Comparison of ENCODE assay signal across 22 mouse cellular contexts in genomic region chr9:111058943-111059556, GRCm38 (mm10). TPM values are rescaled to one million over a fixed set of nuclear protein-coding genes. Genes with fewer than 3 reads are reported as not detected.
DNase-seq lines count a peak whose midpoint lies in the region; ATAC-seq and TF ChIP-seq lines count a peak whose summit lies in the region.
"Had no signal": no experiment of that assay in that cellular context is flagged by ENCODE, and none has a peak within 500 bp of the region (broad histone marks: within the 10 kb centered on the region; RNA-seq: fewer than 3 reads in every experiment).

No protein-coding gene starts in this region.

- no peak for TF ChIP-seq EP300 in liver, embryonic 14.5 days (IDR thresholded peaks at IDR 0.05; ENCODE audit: low read depth)

- no peaks in the 10 kb centered on the region for H3K27me3 ChIP-seq in G1E (ENCODE audit: insufficient read depth, low read length)
- H3K27me3 ChIP-seq in liver, embryonic 14.5 days (ENCODE audit: control insufficient read depth, insufficient read depth, low read length), result no peaks in the 10 kb centered on the region
- no peaks in the 10 kb centered on the region for H3K27me3 ChIP-seq in forebrain, embryonic 10.5 days (ENCODE audit: poor library complexity, severe bottlenecking)
- H3K27me3 ChIP-seq: embryonic facial prominence, embryonic 12.5 days; limb, embryonic 13.5 days; midbrain, embryonic 13.5 days; Patski had no signal

- TF ChIP-seq CTCF in G1E (IDR thresholded peaks at IDR 0.05; ENCODE audit: low read depth, low read length), result no peak
- no peak for TF ChIP-seq CTCF in liver, embryonic 14.5 days (IDR thresholded peaks at IDR 0.05; ENCODE audit: low read depth)

- peaks cover 80% of the 10 kb centered on the region for H3K4me1 ChIP-seq in G1E (ENCODE audit: insufficient read depth, low read depth, low read length)
- H3K4me1 ChIP-seq in liver, embryonic 14.5 days (replicated peaks; ENCODE audit: control insufficient read depth in 2 of 2, insufficient read depth in 2 of 2, low read length in 1 of 2), result peaks cover 25 to 41% of the 10 kb centered on the region in 2 experiments
- peaks cover 28% of the 10 kb centered on the region for H3K4me1 ChIP-seq in forebrain, embryonic 10.5 days
- H3K4me1 ChIP-seq: midbrain, embryonic 13.5 days had no signal

- H3K36me3 ChIP-seq in G1E (replicated peaks), result peaks cover 4% of the 10 kb centered on the region
- H3K36me3 ChIP-seq in liver, embryonic 14.5 days (replicated peaks; ENCODE audit: control insufficient read depth, insufficient read depth, low read depth), result peaks cover 5% of the 10 kb centered on the region
- H3K36me3 ChIP-seq in forebrain, embryonic 10.5 days (replicated peaks), result no peaks in the 10 kb centered on the region
- H3K36me3 ChIP-seq: embryonic facial prominence, embryonic 12.5 days; limb, embryonic 13.5 days; midbrain, embryonic 13.5 days had no signal

- DNase-seq in CD4-positive, CD25-positive, alpha-beta regulatory T cell, adult 2 months (ENCODE audit: low read depth, low spot score), result peak; percentile 50
- DNase-seq in G1E (ENCODE audit: low spot score), result no peak
- DNase-seq in liver, embryonic 14.5 days (ENCODE audit: low read depth in 3 of 3, low spot score in 3 of 3), result peak in 1 of 3 experiments; percentile 23
- peak; percentile 32 to 53 for DNase-seq in monocyte, adult 2 months (ENCODE audit: low read depth in 1 of 2, low spot score in 2 of 2)
- no peak for DNase-seq in urinary bladder, postnatal 25 days (ENCODE audit: low spot score)
- DNase-seq in spleen, postnatal 4 days (ENCODE audit: low spot score in 2 of 2), result no peak
- no peak for DNase-seq in forebrain, embryonic 10.5 days (ENCODE audit: extremely low spot score, low spot score)
- DNase-seq: adrenal gland, postnatal 25 days; cerebellum, adult 8-10 months; gastrocnemius, postnatal 10 days; heart, adult 2 months; kidney, postnatal 10 days; thymus, postnatal 25 days had no signal

- ATAC-seq in G1E (ENCODE audit: extremely low read depth, insufficient number of reproducible peaks, low FRiP score, poor library complexity, severe bottlenecking), result no peak
- ATAC-seq in liver, embryonic 14.5 days (ENCODE audit: insufficient read depth), result no peak
- ATAC-seq: intestine, postnatal 0 days; midbrain, embryonic 13.5 days; Patski had no signal

- H3K9me3 ChIP-seq in G1E (replicated peaks), result no peaks in the 10 kb centered on the region
- no peaks in the 10 kb centered on the region for H3K9me3 ChIP-seq in liver, embryonic 14.5 days (ENCODE audit: control insufficient read depth, low read length)
- no peaks in the 10 kb centered on the region for H3K9me3 ChIP-seq in forebrain, embryonic 10.5 days
- H3K9me3 ChIP-seq: embryonic facial prominence, embryonic 12.5 days; limb, embryonic 13.5 days; midbrain, embryonic 13.5 days had no signal

- H3K4me3 ChIP-seq in G1E (ENCODE audit: low read depth, low read length), result peak overlapping the region; percentile 40; the same call in 1 of the 2 replicates
- no peak overlapping the region for H3K4me3 ChIP-seq in liver, embryonic 14.5 days (ENCODE audit: insufficient read depth in 1 of 2, low read depth in 2 of 2, low read length in 2 of 2)
- no peak overlapping the region for H3K4me3 ChIP-seq in forebrain, embryonic 10.5 days
- H3K4me3 ChIP-seq: embryonic facial prominence, embryonic 12.5 days; heart, adult 2 months; limb, embryonic 13.5 days; midbrain, embryonic 13.5 days had no signal

- no peak overlapping the region for H3K9ac ChIP-seq in liver, embryonic 14.5 days (replicated peaks)
- H3K9ac ChIP-seq: embryonic facial prominence, embryonic 12.5 days; hindbrain, embryonic 14.5 days; limb, embryonic 13.5 days; midbrain, embryonic 13.5 days had no signal

- WGBS in liver, embryonic 14.5 days (ENCODE audit: insufficient replicate concordance), result 26% methylated on average over 10 of the region's 10 CpGs
- 82% methylated on average over 10 of the region's 10 CpGs for WGBS in forebrain, embryonic 10.5 days

- H3K4me2 ChIP-seq in liver, embryonic 14.5 days (ENCODE audit: low read depth), result peak overlapping the region; percentile 25
- H3K4me2 ChIP-seq: embryonic facial prominence, embryonic 12.5 days; hindbrain, embryonic 14.5 days; limb, embryonic 13.5 days; midbrain, embryonic 13.5 days had no signal

- no peak overlapping the region for H3K27ac ChIP-seq in liver, embryonic 14.5 days
- H3K27ac ChIP-seq in forebrain, embryonic 10.5 days, result no peak overlapping the region
- H3K27ac ChIP-seq: embryonic facial prominence, embryonic 12.5 days; heart, adult 2 months; hindbrain, embryonic 14.5 days; limb, embryonic 13.5 days; midbrain, embryonic 13.5 days had no signal

RNA-seq across cellular contexts. Expression of gene Ccrl2, which starts 1.7 kb away (rescaled TPM):
- 32.2 and 44.7 TPM in 2 replicates for total RNA-seq in G1E (2014; fragmentation: Nextera tagmentation)
- total RNA-seq in G1E (2017), result 20.9 and 21.0 TPM in 2 replicates
- 0.18 and 0.78 TPM in 2 replicates for polyA plus RNA-seq in G1E (2012)
- polyA plus RNA-seq in liver, embryonic 14.5 days (2012; rRNA removed), result 7.2 and 8.8 TPM in 2 replicates
- polyA plus RNA-seq in liver, embryonic 14.5 days (2014; fragmentation: Nextera tagmentation; extraction: Ambion mirVana), result 14.3 and 16.6 TPM in 2 replicates
- polyA plus RNA-seq in forebrain, embryonic 10.5 days (2016; fragmentation: Nextera tagmentation; extraction: Ambion mirVana), result 0.74 TPM in 2 replicates

RNA-seq across cellular contexts. Expression of gene Ltf, which starts 40.0 kb away (rescaled TPM):
- not detected in 2 replicates for total RNA-seq in G1E (2014; fragmentation: Nextera tagmentation)
- total RNA-seq in G1E (2017), result 0.16 TPM in 1 of 2 replicates, not detected in the other
- polyA plus RNA-seq in G1E (2012), result not detected in 2 replicates
- polyA plus RNA-seq in liver, embryonic 14.5 days (2012; rRNA removed), result 4.9 and 7.4 TPM in 2 replicates
- polyA plus RNA-seq in liver, embryonic 14.5 days (2014; fragmentation: Nextera tagmentation; extraction: Ambion mirVana), result 24.5 and 29.8 TPM in 2 replicates
- not detected in 2 replicates for polyA plus RNA-seq in forebrain, embryonic 10.5 days (2016; fragmentation: Nextera tagmentation; extraction: Ambion mirVana)
- total RNA-seq: heart, adult 2 months; layer of hippocampus, adult 8-10 months had no signal
- polyA plus RNA-seq: cortical plate, adult 2 months; neural tube, embryonic 11.5 days had no signal

RNA-seq across cellular contexts. Expression of gene Lrrfip2, which starts 58.3 kb away (rescaled TPM):
- total RNA-seq in G1E (2014; fragmentation: Nextera tagmentation) (33.6 and 38.4 TPM in 2 replicates), G1E (2017) (28.4 and 30.4 TPM in 2 replicates)
- 11.7 and 14.3 TPM in 2 replicates for polyA plus RNA-seq in G1E (2012)
- polyA plus RNA-seq in liver, embryonic 14.5 days (2012; rRNA removed), result 6.3 and 13.6 TPM in 2 replicates
- 15.0 and 17.8 TPM in 2 replicates for polyA plus RNA-seq in liver, embryonic 14.5 days (2014; fragmentation: Nextera tagmentation; extraction: Ambion mirVana)
- polyA plus RNA-seq in forebrain, embryonic 10.5 days (2016; fragmentation: Nextera tagmentation; extraction: Ambion mirVana), result 41.8 and 42.1 TPM in 2 replicates

Comparison
In these comparisons a context has a peak if more than half of its experiments do, and no peak if none do; other contexts are left out.
1. DNase-seq: peak in CD4-positive, CD25-positive, alpha-beta regulatory T cell, adult 2 months (single experiment) and monocyte, adult 2 months (2 of 2); none in G1E (single experiment), urinary bladder, postnatal 25 days (single experiment), spleen, postnatal 4 days (0 of 2) and forebrain, embryonic 10.5 days (single experiment).